Mouse (Mus musculus) intestine, embryonic 14.5 days (tissue): ENCODE results near the gene Creb5. TPM values are rescaled to one million over a fixed set of nuclear protein-coding genes. Genes with fewer than 3 reads are reported as not detected.
"Not testable (repeated sequence)": the region's sequence is repeated elsewhere in the genome, so short reads cannot be mapped to it uniquely, and the experiment has no call there.

Source experiments
- ATAC-seq: fragments of 200-750 bp; cut with Nextera tagmentation; replicated peaks from 2 replicates; pipeline ENCODE4 v1.8.0; 2017; ENCODE audit warnings: low read depth, moderate number of reproducible peaks, moderate TSS enrichment, moderate library complexity; ENCODE audit not compliant: low FRiP score, low TSS enrichment
- DNase-seq: peaks from one replicate; pipeline ENCODE4 v3.0.0-alpha.2; 2018; ENCODE audit warnings: low spot score
- H3K27ac ChIP-seq: fragments of 300-500 bp; sonication (generic); 2 replicates; pipeline ENCODE4 v1.5.1; 2014; ENCODE audit warnings: low read depth, mild to moderate bottlenecking, control low read depth
- H3K27me3 ChIP-seq: fragments of 300-500 bp; sonication (generic); replicated peaks from 2 replicates; pipeline ENCODE4 v1.6.1; 2014; ENCODE audit warnings: low read length, control low read depth; ENCODE audit not compliant: control insufficient read depth, insufficient read depth
- H3K36me3 ChIP-seq: fragments of 300-500 bp; sonication (generic); 2 replicates; pipeline ENCODE4 v1.6.1; 2014; ENCODE audit warnings: low read length, control low read depth; ENCODE audit not compliant: control insufficient read depth, insufficient read depth
- H3K4me1 ChIP-seq: fragments of 300-500 bp; sonication (generic); replicated peaks from 2 replicates; pipeline ENCODE4 v1.6.1; 2014; ENCODE audit warnings: low read length, control low read depth, mixed read lengths; ENCODE audit not compliant: control insufficient read depth, insufficient read depth
- H3K4me2 ChIP-seq: fragments of 300-500 bp; sonication (generic); 2 replicates; pipeline ENCODE4 v1.6.1; 2014; ENCODE audit warnings: low read length
- H3K4me3 ChIP-seq: fragments of 300-500 bp; sonication (generic); 2 replicates; pipeline ENCODE4 v1.5.1; 2014; ENCODE audit warnings: low read depth, low read length, control low read depth, mixed read lengths
- H3K9ac ChIP-seq: fragments of 300-500 bp; sonication (generic); 2 replicates; pipeline ENCODE4 v1.6.1; 2014; ENCODE audit warnings: mild to moderate bottlenecking, low read length
- H3K9me3 ChIP-seq: fragments of 300-500 bp; sonication (generic); 2 replicates; pipeline ENCODE4 v1.6.1; 2016; ENCODE audit warnings: low read length, control low read depth; ENCODE audit not compliant: control insufficient read depth
- WGBS: fragments of 180-500 bp; shearing (Covaris S2); extraction: QIAGEN DNeasy Blood & Tissue Kit; methylation state at CpG from one replicate; pipeline ENCODE4 v1.1.7; 2014; 5-methylcytosine and 5-hydroxymethylcytosine counted together
- polyA plus RNA-seq: library from polyadenylated mRNA; unstranded; fragments of >200 nt; fragmentation: Nextera tagmentation; extraction: Ambion mirVana; gene quantifications from 2 replicates; pipeline ENCODE4 v1.2.1, GENCODE M21; 2014

Creb5 gene
- polyA plus RNA-seq, 1 experiment from 2014 or later: 5.3 TPM

- WGBS: 63% methylated on average over 4 of the region's 4 CpGs
- H3K27me3 ChIP-seq: no peaks in the 10 kb centered on the region
- no peak overlapping the region for H3K4me3 ChIP-seq
- peaks cover 10% of the 10 kb centered on the region for H3K4me1 ChIP-seq
- H3K4me2 ChIP-seq: no peak overlapping the region
- no peaks in the 10 kb centered on the region for H3K9me3 ChIP-seq
- H3K9ac ChIP-seq: no peak overlapping the region
- no peak overlapping the region for H3K27ac ChIP-seq
- no peaks in the 10 kb centered on the region for H3K36me3 ChIP-seq
- no peak for ATAC-seq
- no peak for DNase-seq
Observed at GRCm38 (mm10) chr6:53395208-53395607, 108.1 kb downstream of the Creb5 start.

DNA sequence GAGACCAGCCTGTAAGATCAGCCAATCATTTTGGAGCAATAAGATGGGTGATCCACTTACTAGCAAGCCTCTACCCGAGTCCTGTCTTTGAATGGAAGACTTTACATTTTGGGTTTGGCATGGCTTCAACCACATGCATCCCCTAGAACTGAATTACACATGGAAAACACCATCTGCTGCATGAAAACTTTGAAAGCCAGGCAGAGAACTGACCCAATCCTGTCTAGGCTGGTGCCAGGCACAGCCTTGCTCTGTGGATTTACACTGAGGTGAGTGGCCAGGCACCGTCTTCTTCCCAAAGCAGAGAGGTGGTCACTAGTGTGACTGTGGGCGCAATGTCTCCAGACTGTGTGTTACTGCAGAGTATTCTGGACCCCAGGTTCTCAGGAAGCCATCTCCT lies 109.4 kb downstream of the Creb5 start:
- no peaks in the 10 kb centered on the region for H3K27me3 ChIP-seq
- no peak for DNase-seq
- no peak overlapping the region for H3K9ac ChIP-seq
- H3K27ac ChIP-seq: no peak overlapping the region
- ATAC-seq: no peak
- H3K4me3 ChIP-seq: no peak overlapping the region
- H3K36me3 ChIP-seq: no peaks in the 10 kb centered on the region
- H3K9me3 ChIP-seq: no peaks in the 10 kb centered on the region
- 87% methylated on average over 3 of the region's 3 CpGs for WGBS
- no peak overlapping the region for H3K4me2 ChIP-seq
- peaks cover 7% of the 10 kb centered on the region for H3K4me1 ChIP-seq

GRCm38 (mm10) chr6:53397797-53398196 lies 110.7 kb downstream of the Creb5 start:
- no peaks in the 10 kb centered on the region for H3K27me3 ChIP-seq
- H3K9ac ChIP-seq: no peak overlapping the region
- no peak overlapping the region for H3K4me3 ChIP-seq
- DNase-seq: no peak
- H3K4me1 ChIP-seq: peaks cover 7% of the 10 kb centered on the region
- WGBS: 63% methylated on average over 4 of the region's 4 CpGs
- no peak overlapping the region for H3K4me2 ChIP-seq
- ATAC-seq: no peak
- H3K9me3 ChIP-seq: no peaks in the 10 kb centered on the region
- no peak overlapping the region for H3K27ac ChIP-seq
- H3K36me3 ChIP-seq: no peaks in the 10 kb centered on the region

- Histone ChIP-seq H3K9ac (no peak overlapping the region), H3K27me3 (no peaks in the 10 kb centered on the region), H3K4me3 (no peak overlapping the region), H3K36me3 (no peaks in the 10 kb centered on the region), H3K9me3 (no peaks in the 10 kb centered on the region), H3K4me1 (peaks cover 7% of the 10 kb centered on the region), H3K27ac (no peak overlapping the region), H3K4me2 (peak overlapping the region; percentile 23; the same call in 1 of the 2 replicates)
- DNase-seq (no peak), ATAC-seq (no peak)
- 30% methylated on average over 18 of the region's 18 CpGs for WGBS
Observed at GRCm38 (mm10) chr6:53398297-53399140, 111.4 kb downstream of the Creb5 start.

- Histone ChIP-seq H3K9me3 (no peaks in the 10 kb centered on the region), H3K36me3 (no peaks in the 10 kb centered on the region), H3K4me3 (no peak overlapping the region), H3K9ac (no peak overlapping the region), H3K4me2 (no peak overlapping the region), H3K27me3 (no peaks in the 10 kb centered on the region), H3K4me1 (no peaks in the 10 kb centered on the region), H3K27ac (no peak overlapping the region)
- no peak for DNase-seq
- 83% methylated on average over 6 of the region's 6 CpGs for WGBS
- ATAC-seq: no peak
Observed at GRCm38 (mm10) chr6:53401364-53401763, 114.3 kb downstream of the Creb5 start.

DNA sequence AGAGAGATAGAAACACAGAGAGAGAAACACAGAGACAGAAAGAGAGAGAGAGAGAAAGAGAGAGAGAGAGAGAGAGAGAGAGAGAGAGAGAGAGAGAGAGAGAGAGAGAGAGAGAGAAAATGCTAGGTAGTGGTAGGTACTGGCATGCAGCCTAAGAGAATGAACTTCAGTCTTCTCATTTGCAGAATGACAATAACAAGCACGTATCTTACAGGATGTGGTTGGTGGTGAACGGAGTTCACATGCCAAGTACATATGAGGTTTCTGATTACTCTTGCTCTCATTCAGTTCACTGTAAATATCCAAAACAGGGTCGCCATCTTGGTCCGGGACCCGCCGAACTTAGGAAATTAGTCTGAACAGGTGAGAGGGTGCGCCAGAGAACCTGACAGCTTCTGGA lies 115.5 kb downstream of the Creb5 start:
- not testable (repeated sequence) for ATAC-seq, H3K9ac ChIP-seq
- WGBS: 95% methylated on average over 7 of the region's 7 CpGs

GRCm38 (mm10) chr6:53409183-53409582 lies 122.1 kb downstream of the Creb5 start:
- Histone ChIP-seq H3K36me3 (no peaks in the 10 kb centered on the region), H3K4me1 (no peaks in the 10 kb centered on the region), H3K27ac (no peak overlapping the region), H3K27me3 (no peaks in the 10 kb centered on the region), H3K9ac (no peak overlapping the region), H3K9me3 (no peaks in the 10 kb centered on the region), H3K4me3 (no peak overlapping the region), H3K4me2 (no peak overlapping the region)
- no peak for DNase-seq
- ATAC-seq: no peak
- WGBS: 94% methylated on average over 6 of the region's 6 CpGs

More for the DNA sequence above, 115.5 kb downstream of the Creb5 start:
- not testable (repeated sequence) for H3K9me3 ChIP-seq, H3K27me3 ChIP-seq, H3K4me3 ChIP-seq, H3K36me3 ChIP-seq, H3K4me1 ChIP-seq, H3K27ac ChIP-seq, H3K4me2 ChIP-seq, DNase-seq

DNA sequence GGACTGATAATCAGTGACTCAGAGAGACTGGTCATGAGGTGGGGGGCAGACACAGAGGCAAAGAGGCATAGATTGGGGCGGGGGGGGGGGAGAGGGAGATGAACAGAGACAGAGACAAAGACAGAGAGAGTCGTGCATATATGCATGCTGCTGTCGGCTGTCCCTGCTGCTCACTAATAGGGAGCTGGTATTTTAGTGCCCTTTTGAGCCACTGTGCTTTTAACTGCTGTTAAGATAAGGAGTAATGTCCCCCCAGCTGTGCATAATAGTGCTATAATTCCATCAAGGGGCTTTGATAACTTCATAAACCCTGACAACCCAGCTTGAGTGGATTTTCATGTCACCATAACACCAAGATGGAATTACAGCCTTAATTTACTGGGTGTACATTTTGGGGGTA lies 134.3 kb downstream of the Creb5 start:
- Histone ChIP-seq H3K4me3 (no peak overlapping the region), H3K4me2 (no peak overlapping the region), H3K36me3 (no peaks in the 10 kb centered on the region), H3K4me1 (no peaks in the 10 kb centered on the region), H3K27ac (no peak overlapping the region), H3K27me3 (no peaks in the 10 kb centered on the region), H3K9ac (no peak overlapping the region), H3K9me3 (no peaks in the 10 kb centered on the region)
- 36% methylated on average over 3 of the region's 3 CpGs for WGBS
- ATAC-seq (no peak), DNase-seq (no peak)

- WGBS: 47% methylated on average over 7 of the region's 7 CpGs
- ATAC-seq (no peak), DNase-seq (no peak)
- H3K4me1 ChIP-seq: no peaks in the 10 kb centered on the region
- H3K36me3 ChIP-seq: no peaks in the 10 kb centered on the region
- no peak overlapping the region for H3K4me3 ChIP-seq
- H3K4me2 ChIP-seq: no peak overlapping the region
- H3K9ac ChIP-seq: no peak overlapping the region
- H3K9me3 ChIP-seq: no peaks in the 10 kb centered on the region
- no peak overlapping the region for H3K27ac ChIP-seq
- H3K27me3 ChIP-seq: no peaks in the 10 kb centered on the region
Observed at GRCm38 (mm10) chr6:53429368-53429767, 142.3 kb downstream of the Creb5 start.
